Mouse (Mus musculus) bone marrow, adult 2 months (tissue): ENCODE measurements around the gene Gm3776.

Experiments used
- CTCF ChIP-seq: fragments of 200-500 bp; IDR thresholded peaks from 2 replicates; pipeline ENCODE4 v1.5.1; 2011; ENCODE audit warnings: low read length, control low read depth; ENCODE audit not compliant: control insufficient read depth, insufficient read depth
- POLR2A ChIP-seq: fragments of 200-500 bp; IDR thresholded peaks from 2 replicates; pipeline ENCODE4 v1.6.1; 2011; ENCODE audit warnings: low read depth, mild to moderate bottlenecking, control low read depth, low read length, borderline replicate concordance; ENCODE audit not compliant: control insufficient read depth

DNA sequence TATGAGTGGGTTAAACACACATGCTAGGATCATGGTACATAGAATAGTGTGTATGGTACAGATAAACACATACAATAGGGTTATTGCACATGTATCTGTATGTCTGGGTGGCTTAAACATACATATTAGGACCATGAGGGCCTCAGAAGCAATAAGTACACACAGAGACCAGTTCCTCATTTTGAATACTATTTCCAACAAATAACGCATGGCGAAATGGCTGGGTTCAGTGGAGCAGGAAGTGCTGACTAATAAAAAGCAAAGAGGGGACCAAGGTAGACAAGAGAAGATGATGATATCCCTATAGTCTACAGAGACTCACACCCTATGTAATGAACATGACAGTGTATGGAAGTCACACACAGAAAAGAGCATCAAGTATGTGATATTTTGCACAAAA is 28.8 kb upstream of the Gm3776 start:
- TF ChIP-seq CTCF (no peak), POLR2A (no peak)
